Mouse (Mus musculus) CD8-positive naive resting alpha-beta T cell, adult 57 days (primary cell): ENCODE results near the gene Pcbp2. TPM values are rescaled to one million over a fixed set of nuclear protein-coding genes. Genes with fewer than 3 reads are reported as not detected.

Experiments
- total RNA-seq: library from RNA; stranded (reverse); gene quantifications from one replicate; pipeline ENCODE4 v1.2.4, GENCODE M21; 2023

Pcbp2 gene
- 793 TPM for total RNA-seq

GRCm38 (mm10) chr15:102470183-102470604 lies at the start of gene Pcbp2:
Gene Pcbp2, plus strand, starts transcription at chr15:102470539.

GRCm38 (mm10) chr15:102445146-102445545 lies 25.2 kb upstream of the Pcbp2 start, which contains the start of gene Amhr2:
Gene Amhr2, plus strand, starts transcription at chr15:102445367.

GRCm38 (mm10) chr15:102458904-102459317 lies 11.4 kb upstream of the Pcbp2 start, which contains the start of gene Prr13:
Gene Prr13, plus strand, starts transcription at chr15:102459028.

GRCm38 (mm10) chr15:102503447-102503846 lies 33.1 kb downstream of the Pcbp2 start, which contains the start of gene Gm10337:
Gene Gm10337, plus strand, starts transcription at chr15:102503722.

GRCm38 (mm10) chr15:102516728-102517404 lies 46.5 kb downstream of the Pcbp2 start, which contains the start of gene Map3k12:
Gene Map3k12, minus strand, starts transcription at chr15:102517064.

GRCm38 (mm10) chr15:102517976-102518858 lies 47.9 kb downstream of the Pcbp2 start, which contains the start of gene Tarbp2:
Gene Tarbp2, plus strand, starts transcription at chr15:102518192.

GRCm38 (mm10) chr15:102524892-102525485 lies 54.6 kb downstream of the Pcbp2 start, which contains the start of gene Npff:
Gene Npff, minus strand, starts transcription at chr15:102524942.

Other genes starting within 250 kb of the Pcbp2 start
- gene Itgb7, start 238.6 kb upstream of the Pcbp2 start, total RNA-seq = 752 TPM
- 64.3 TPM for gene Rarg, start 213.0 kb upstream of the Pcbp2 start, total RNA-seq
- gene Gm9918, start 200.0 kb upstream of the Pcbp2 start, total RNA-seq = not detected
- 27.1 TPM for gene Mfsd5, start 191.1 kb upstream of the Pcbp2 start, total RNA-seq
- gene Espl1, start 174.3 kb upstream of the Pcbp2 start, total RNA-seq = 2.3 TPM
- gene Pfdn5, start 144.4 kb upstream of the Pcbp2 start, total RNA-seq = 504 TPM
- gene Myg1, start 138.8 kb upstream of the Pcbp2 start, total RNA-seq = 63.5 TPM
- 59.4 TPM for gene Aaas, start 119.8 kb upstream of the Pcbp2 start, total RNA-seq
- gene Sp7, start 103.4 kb upstream of the Pcbp2 start, total RNA-seq = not detected
- gene Sp1, start 64.4 kb upstream of the Pcbp2 start, total RNA-seq = 147 TPM
- gene Amhr2, start 25.2 kb upstream of the Pcbp2 start, total RNA-seq = 0.34 TPM
- gene Prr13, start 11.5 kb upstream of the Pcbp2 start, total RNA-seq = 36.6 TPM
- 32.0 TPM for gene Gm10337, start 33.2 kb downstream of the Pcbp2 start, total RNA-seq
- 5.2 TPM for gene Map3k12, start 46.5 kb downstream of the Pcbp2 start, total RNA-seq
- gene Tarbp2, start 47.7 kb downstream of the Pcbp2 start, total RNA-seq = 54.4 TPM
- 16.7 TPM for gene Npff, start 54.4 kb downstream of the Pcbp2 start, total RNA-seq
- gene Gm28047, start 154.5 kb downstream of the Pcbp2 start, total RNA-seq = 1.7 TPM
- gene Atf7, start 154.9 kb downstream of the Pcbp2 start, total RNA-seq = 114 TPM
- 8.5 TPM for gene Atp5g2, start 201.8 kb downstream of the Pcbp2 start, total RNA-seq